8 mouse cellular contexts compared by ENCODE assay signal in the genomic region with DNA sequence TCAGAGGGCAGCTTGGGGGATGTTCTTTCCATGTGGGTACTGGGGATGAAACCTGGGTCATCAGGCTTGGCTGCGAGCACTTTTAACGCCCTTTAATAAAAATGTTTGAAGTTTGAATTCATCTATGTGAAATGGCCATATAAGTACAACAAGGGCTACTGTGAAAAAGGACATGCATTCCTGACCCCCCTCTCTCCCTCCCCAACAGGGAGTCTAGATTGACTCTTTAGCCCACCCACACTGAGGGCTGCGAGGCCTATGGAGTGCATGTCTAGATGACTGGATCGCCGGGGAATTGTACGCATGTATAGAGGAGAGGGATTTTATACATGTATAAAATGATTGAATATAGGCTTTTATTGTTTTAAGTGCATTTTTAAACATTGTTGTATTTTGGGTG. TPM values are rescaled to one million over a fixed set of nuclear protein-coding genes. Genes with fewer than 3 reads are reported as not detected.
DNase-seq lines count a peak whose midpoint lies in the region; ATAC-seq and TF ChIP-seq lines count a peak whose summit lies in the region.
"Had no signal": no experiment of that assay in that cellular context is flagged by ENCODE, and none has a peak within 500 bp of the region (broad histone marks: within the 10 kb centered on the region; RNA-seq: fewer than 3 reads in every experiment).

No protein-coding gene starts in this region.

- peak; percentile 57 for DNase-seq in lung, embryonic 14.5 days
- no peak for DNase-seq in lung, adult 18-20 months
- no peak for DNase-seq in limb, embryonic 11.5 days (ENCODE audit: low spot score)
- no peak for DNase-seq in B cell, adult 2 months
- no peak for DNase-seq in yolk sac, embryonic 10.5 days (ENCODE audit: low spot score)

- no peaks in the 10 kb centered on the region for H3K36me3 ChIP-seq in lung, embryonic 14.5 days (ENCODE audit: insufficient read depth)
- no peaks in the 10 kb centered on the region for H3K36me3 ChIP-seq in limb, embryonic 11.5 days (ENCODE audit: control insufficient read depth, insufficient read depth, low read length)

- H3K4me3 ChIP-seq in lung, embryonic 14.5 days (ENCODE audit: low read depth, low read length), result peak overlapping the region; percentile 56
- peak overlapping the region; percentile 62 for H3K4me3 ChIP-seq in embryonic fibroblast, embryonic 13.5 days (ENCODE audit: insufficient read depth, low read length)
- H3K4me3 ChIP-seq in limb, embryonic 11.5 days (ENCODE audit: low read depth, low read length), result peak overlapping the region; percentile 77
- H3K4me3 ChIP-seq in olfactory bulb, adult 2 months (ENCODE audit: insufficient read depth, low read depth, low read length), result peak overlapping the region; percentile 87

- 29% methylated on average over 6 of the region's 6 CpGs for WGBS in lung, embryonic 14.5 days
- 83% methylated on average over 6 of the region's 6 CpGs for WGBS in limb, embryonic 11.5 days
- 77% methylated on average over 6 of the region's 6 CpGs for WGBS in olfactory bulb, adult 2 months

- no peak; the same call in 1 of the 2 replicates for TF ChIP-seq POLR2A in embryonic fibroblast, embryonic 13.5 days (IDR thresholded peaks at IDR 0.05; ENCODE audit: low read depth, low read length)
- no peak for TF ChIP-seq POLR2A in olfactory bulb, adult 2 months (IDR thresholded peaks at IDR 0.05; ENCODE audit: insufficient read depth, low read depth, low read length)

- no peaks in the 10 kb centered on the region for H3K27me3 ChIP-seq in lung, embryonic 14.5 days (ENCODE audit: insufficient read depth, low read length)
- no peaks in the 10 kb centered on the region for H3K27me3 ChIP-seq in limb, embryonic 11.5 days (ENCODE audit: control insufficient read depth, insufficient read depth, low read length)

- H3K9ac ChIP-seq in lung, embryonic 14.5 days, result peak overlapping the region; percentile 68
- peak overlapping the region; percentile 61; the same call in 1 of the 2 replicates for H3K9ac ChIP-seq in limb, embryonic 11.5 days (ENCODE audit: low read length)

- H3K4me2 ChIP-seq in lung, embryonic 14.5 days, result peak overlapping the region; percentile 82
- peak overlapping the region; percentile 79 for H3K4me2 ChIP-seq in limb, embryonic 11.5 days (ENCODE audit: low read depth, severe bottlenecking)

- peaks cover 3% of the 10 kb centered on the region; the same call in 1 of the 2 replicates for H3K4me1 ChIP-seq in lung, embryonic 14.5 days (ENCODE audit: insufficient read depth)
- 0 out of 2 replicates have a peak, but pooled peaks cover 5% of the 10 kb centered on the region for H3K4me1 ChIP-seq in embryonic fibroblast, embryonic 13.5 days (ENCODE audit: control insufficient read depth, insufficient read depth, low read length)
- peaks cover 6% of the 10 kb centered on the region; the same call in 1 of the 2 replicates for H3K4me1 ChIP-seq in limb, embryonic 11.5 days (ENCODE audit: control insufficient read depth, insufficient read depth, low read length)
- H3K4me1 ChIP-seq in olfactory bulb, adult 2 months (ENCODE audit: control insufficient read depth, insufficient read depth, low read length), result peaks cover 11% of the 10 kb centered on the region

- no peaks in the 10 kb centered on the region for H3K9me3 ChIP-seq in lung, embryonic 14.5 days (ENCODE audit: low read depth, low read length)
- no peaks in the 10 kb centered on the region for H3K9me3 ChIP-seq in limb, embryonic 11.5 days (ENCODE audit: control insufficient read depth, low read length)

- ATAC-seq in lung, embryonic 14.5 days (ENCODE audit: insufficient read depth), result peak; percentile 23
- ATAC-seq in limb, embryonic 11.5 days (ENCODE audit: insufficient number of reproducible peaks, low FRiP score, low TSS enrichment, low read depth), result no peak

- H3K27ac ChIP-seq in lung, embryonic 14.5 days (ENCODE audit: low read depth), result peak overlapping the region; percentile 80
- peak overlapping the region; percentile 86 for H3K27ac ChIP-seq in embryonic fibroblast, embryonic 13.5 days (ENCODE audit: insufficient read depth, low read length)
- no peak overlapping the region for H3K27ac ChIP-seq in limb, embryonic 11.5 days (replicated peaks; ENCODE audit: low read depth, low read length)
- no peak overlapping the region for H3K27ac ChIP-seq in olfactory bulb, adult 2 months (ENCODE audit: insufficient read depth, low read depth, low read length)

- TF ChIP-seq CTCF in lung, embryonic 14.5 days (IDR thresholded peaks at IDR 0.05; ENCODE audit: low read depth), result no peak
- TF ChIP-seq CTCF in embryonic fibroblast, embryonic 13.5 days (IDR thresholded peaks at IDR 0.05; ENCODE audit: borderline replicate concordance, insufficient read depth, low read length), result no peak
- no peak for TF ChIP-seq CTCF in olfactory bulb, adult 2 months (IDR thresholded peaks at IDR 0.05; ENCODE audit: insufficient read depth, low read depth, low read length)

RNA-seq across cellular contexts. Expression of gene Ecsit, which starts 0.8 kb away (rescaled TPM):
- 31.0 and 33.5 TPM in 2 replicates for polyA plus RNA-seq in lung, embryonic 14.5 days (2014; fragmentation: Nextera tagmentation; extraction: Ambion mirVana)
- 15.8 and 16.5 TPM in 2 replicates for polyA plus RNA-seq in embryonic fibroblast, embryonic 13.5 days (2011; ENCODE audit: insufficient read length, low read depth, missing spikeins)
- polyA plus RNA-seq in limb, embryonic 11.5 days (2014; fragmentation: Nextera tagmentation; extraction: Ambion mirVana), result 29.1 and 29.9 TPM in 2 replicates
- polyA plus RNA-seq in olfactory bulb, adult 2 months (2012; ENCODE audit: insufficient read depth, insufficient read length, low replicate concordance, missing spikeins), result not detected in 2 replicates

RNA-seq across cellular contexts. Expression of gene Cnn1, which starts 13.0 kb away (rescaled TPM):
- polyA plus RNA-seq in lung, embryonic 14.5 days (2014; fragmentation: Nextera tagmentation; extraction: Ambion mirVana), result 69.1 and 71.2 TPM in 2 replicates
- 203 and 419 TPM in 2 replicates for polyA plus RNA-seq in embryonic fibroblast, embryonic 13.5 days (2011; ENCODE audit: insufficient read length, low read depth, missing spikeins)
- 0.84 and 0.89 TPM in 2 replicates for polyA plus RNA-seq in limb, embryonic 11.5 days (2014; fragmentation: Nextera tagmentation; extraction: Ambion mirVana)
- not detected in 2 replicates for polyA plus RNA-seq in olfactory bulb, adult 2 months (2012; ENCODE audit: insufficient read depth, insufficient read length, low replicate concordance, missing spikeins)

RNA-seq across cellular contexts. Expression of gene Zfp653, which starts 14.8 kb away (rescaled TPM):
- polyA plus RNA-seq in lung, embryonic 14.5 days (2014; fragmentation: Nextera tagmentation; extraction: Ambion mirVana), result 10.7 and 12.4 TPM in 2 replicates
- polyA plus RNA-seq in embryonic fibroblast, embryonic 13.5 days (2011; ENCODE audit: insufficient read length, low read depth, missing spikeins), result 4.4 and 5.4 TPM in 2 replicates
- 5.8 and 8.7 TPM in 2 replicates for polyA plus RNA-seq in limb, embryonic 11.5 days (2014; fragmentation: Nextera tagmentation; extraction: Ambion mirVana)
- not detected in 2 replicates for polyA plus RNA-seq in olfactory bulb, adult 2 months (2012; ENCODE audit: insufficient read depth, insufficient read length, low replicate concordance, missing spikeins)

RNA-seq across cellular contexts. Expression of gene Gm49318, which starts 15.0 kb away (rescaled TPM):
- not detected in 2 replicates for polyA plus RNA-seq in lung, embryonic 14.5 days (2014; fragmentation: Nextera tagmentation; extraction: Ambion mirVana)
- not detected in 2 replicates for polyA plus RNA-seq in embryonic fibroblast, embryonic 13.5 days (2011; ENCODE audit: insufficient read length, low read depth, missing spikeins)
- not detected in 2 replicates for polyA plus RNA-seq in limb, embryonic 11.5 days (2014; fragmentation: Nextera tagmentation; extraction: Ambion mirVana)
- polyA plus RNA-seq in olfactory bulb, adult 2 months (2012; ENCODE audit: insufficient read depth, insufficient read length, low replicate concordance, missing spikeins), result not detected in 2 replicates
- polyA plus RNA-seq: large intestine, adult 2 months had no signal

RNA-seq across cellular contexts. Expression of gene Elof1, which starts 31.0 kb away (rescaled TPM):
- 196 and 212 TPM in 2 replicates for polyA plus RNA-seq in lung, embryonic 14.5 days (2014; fragmentation: Nextera tagmentation; extraction: Ambion mirVana)
- 65.2 and 69.7 TPM in 2 replicates for polyA plus RNA-seq in embryonic fibroblast, embryonic 13.5 days (2011; ENCODE audit: insufficient read length, low read depth, missing spikeins)
- polyA plus RNA-seq in limb, embryonic 11.5 days (2014; fragmentation: Nextera tagmentation; extraction: Ambion mirVana), result 223 and 231 TPM in 2 replicates
- polyA plus RNA-seq in olfactory bulb, adult 2 months (2012; ENCODE audit: insufficient read depth, insufficient read length, low replicate concordance, missing spikeins), result not detected in 2 replicates

Comparison
In these comparisons a context has a peak if more than half of its experiments do, and no peak if none do; other contexts are left out.
1. H3K27ac ChIP-seq: peak in lung, embryonic 14.5 days (single experiment) and embryonic fibroblast, embryonic 13.5 days (single experiment); none in limb, embryonic 11.5 days (single experiment) and olfactory bulb, adult 2 months (single experiment).
2. RNA of gene Ecsit, which starts 0.8 kb away (polyA plus RNA-seq): 31.0 to 33.5 TPM in lung, embryonic 14.5 days, 29.1 to 29.9 TPM in limb, embryonic 11.5 days and 15.8 to 16.5 TPM in embryonic fibroblast, embryonic 13.5 days; not detected in olfactory bulb, adult 2 months; every median in the first group is over 10 times any median in the second.
3. RNA of gene Cnn1, which starts 13.0 kb away (polyA plus RNA-seq): 203 to 419 TPM in embryonic fibroblast, embryonic 13.5 days and 69.1 to 71.2 TPM in lung, embryonic 14.5 days; 0.84 to 0.89 TPM in limb, embryonic 11.5 days and not detected in olfactory bulb, adult 2 months; every median in the first group is over 10 times any median in the second.
4. Peak in every context shown above with its lines, with median percentiles within 50 percentile points of each other: H3K4me3 ChIP-seq.